Mouse (Mus musculus) small intestine, adult 2 months (tissue): ENCODE measurements at regions not wholly inside any gene's neighbourhood (a gene's known extent, or its start where the extent isn't known, plus 50 kb on each side); places are given as distances from the start of the nearest gene placed in this dataset.

Source experiments
- H3K27ac ChIP-seq: fragments of 200-500 bp; 2 replicates; pipeline ENCODE4 v1.5.1; 2012; ENCODE audit warnings: low read depth, low read length, control low read depth, inconsistent platforms; ENCODE audit not compliant: insufficient read depth
- H3K27me3 ChIP-seq: fragments of 200-500 bp; 2 replicates; pipeline ENCODE4 v1.6.1; 2012; ENCODE audit warnings: mild to moderate bottlenecking, moderate library complexity, low read length, inconsistent platforms; ENCODE audit not compliant: control insufficient read depth, insufficient read depth
- H3K36me3 ChIP-seq: fragments of 200-500 bp; 2 replicates; pipeline ENCODE4 v1.6.1; 2012; ENCODE audit warnings: mild to moderate bottlenecking, low read length, control low read depth, inconsistent platforms; ENCODE audit not compliant: control insufficient read depth, insufficient read depth
- H3K4me1 ChIP-seq: fragments of 200-500 bp; 2 replicates; pipeline ENCODE4 v1.6.1; 2012; ENCODE audit warnings: low read length, inconsistent platforms, mixed read lengths; ENCODE audit not compliant: control insufficient read depth, insufficient read depth, insufficient read length
- H3K4me3 ChIP-seq: fragments of 200-500 bp; 2 replicates; pipeline ENCODE4 v1.5.1; 2012; ENCODE audit warnings: low read depth, mild to moderate bottlenecking, control low read depth, inconsistent platforms, low read length, moderate library complexity
- CTCF ChIP-seq: fragments of 200-500 bp; IDR thresholded peaks from 2 replicates; pipeline ENCODE4 v1.5.1; 2012; ENCODE audit warnings: low read depth, mild to moderate bottlenecking, control low read depth, inconsistent platforms, low read length, moderate library complexity, mixed read lengths; ENCODE audit not compliant: insufficient replicate concordance, insufficient read length; ENCODE audit errors: extremely low read depth
- POLR2A ChIP-seq: fragments of 200-500 bp; IDR thresholded peaks from 2 replicates; pipeline ENCODE4 v1.6.1; 2012; ENCODE audit warnings: low read depth, mild to moderate bottlenecking, control low read depth, inconsistent platforms, low read length, moderate library complexity
- WGBS: fragments of 180-500 bp; shearing (Covaris S2); methylation state at CpG from one replicate; pipeline ENCODE4 v1.1.7; 2018; 5-methylcytosine and 5-hydroxymethylcytosine counted together

DNA sequence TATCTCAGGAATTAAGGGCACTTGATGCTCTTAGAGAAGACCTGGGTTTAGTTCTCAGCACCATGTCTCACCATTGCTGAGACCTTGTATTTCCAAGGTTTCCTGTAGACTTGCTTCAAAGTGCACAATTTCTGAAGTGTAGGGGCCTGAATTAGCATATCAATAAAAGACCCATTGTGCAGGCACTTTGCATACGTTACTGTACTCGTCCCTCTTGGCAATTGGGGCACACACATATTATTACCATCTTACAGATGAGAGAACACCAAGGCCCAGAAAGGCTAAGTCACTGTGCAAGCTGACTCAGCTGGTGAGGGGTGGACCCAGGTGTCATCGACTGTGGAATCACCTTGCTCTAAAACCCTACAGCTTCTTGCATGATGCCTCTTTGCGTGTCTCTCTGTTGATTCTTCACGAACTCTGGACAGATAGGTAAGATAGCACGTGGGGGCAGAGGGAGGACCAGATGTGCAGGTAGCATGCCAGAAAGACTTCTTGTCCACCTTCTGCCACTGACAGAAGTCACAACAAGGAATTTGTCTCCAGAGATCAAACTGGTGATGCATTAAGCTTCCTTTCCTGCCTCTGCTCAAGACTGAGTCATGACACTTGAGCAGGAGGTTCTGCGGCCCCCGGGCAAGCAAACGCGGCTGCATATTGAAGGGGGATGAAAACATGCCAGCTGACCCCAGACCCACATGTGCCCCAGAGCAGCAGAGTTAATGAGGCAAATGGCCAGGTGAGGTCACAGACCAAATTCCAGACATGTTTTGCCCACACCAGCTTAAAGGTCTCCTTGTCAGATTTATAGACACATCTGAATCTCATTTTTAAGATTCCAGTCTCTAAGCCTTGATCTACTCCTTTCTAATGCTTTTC is 167.7 kb upstream of the Tut7 start:
- TF ChIP-seq POLR2A = no peak
- no peak for TF ChIP-seq CTCF
- H3K36me3 ChIP-seq = no peaks in the 10 kb centered on the region
- H3K27me3 ChIP-seq = no peaks in the 10 kb centered on the region
- H3K4me3 ChIP-seq = no peak overlapping the region
- H3K27ac ChIP-seq = no peak overlapping the region
- WGBS = 69% methylated on average over 10 of the region's 10 CpGs
- no peaks in the 10 kb centered on the region for H3K4me1 ChIP-seq

DNA sequence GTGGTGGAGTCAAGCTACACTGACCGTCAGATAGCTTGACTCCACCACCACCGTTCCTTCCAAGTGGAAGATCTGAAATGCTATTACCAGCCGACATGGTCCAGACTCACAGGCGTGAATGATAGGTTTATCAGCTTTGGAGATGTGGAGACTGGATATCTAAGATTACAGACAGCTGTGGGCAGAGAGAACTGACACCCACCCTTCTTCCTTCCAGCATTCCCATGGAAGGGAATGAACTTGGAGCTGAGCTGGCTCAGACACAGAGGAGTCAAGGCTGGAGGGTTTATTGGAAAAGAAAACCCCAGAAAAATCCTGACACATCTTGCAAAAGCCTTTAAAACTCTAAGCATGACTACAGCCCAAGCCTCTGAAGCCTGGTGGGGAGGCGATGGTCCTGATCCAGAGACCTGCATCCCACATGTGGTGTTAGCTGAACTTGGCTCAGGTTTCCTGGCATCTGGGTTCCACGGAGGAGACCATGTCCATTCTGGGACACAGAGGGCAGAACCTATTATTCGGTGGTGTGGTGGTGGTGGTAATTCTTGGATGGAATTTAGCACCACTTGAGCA is 165.5 kb upstream of the Tut7 start:
- no peak for TF ChIP-seq POLR2A
- no peak for TF ChIP-seq CTCF
- Histone ChIP-seq H3K27ac (no peak overlapping the region), H3K4me1 (no peaks in the 10 kb centered on the region), H3K27me3 (no peaks in the 10 kb centered on the region), H3K36me3 (no peaks in the 10 kb centered on the region), H3K4me3 (no peak overlapping the region)
- WGBS = 81% methylated on average over 7 of the region's 7 CpGs

DNA sequence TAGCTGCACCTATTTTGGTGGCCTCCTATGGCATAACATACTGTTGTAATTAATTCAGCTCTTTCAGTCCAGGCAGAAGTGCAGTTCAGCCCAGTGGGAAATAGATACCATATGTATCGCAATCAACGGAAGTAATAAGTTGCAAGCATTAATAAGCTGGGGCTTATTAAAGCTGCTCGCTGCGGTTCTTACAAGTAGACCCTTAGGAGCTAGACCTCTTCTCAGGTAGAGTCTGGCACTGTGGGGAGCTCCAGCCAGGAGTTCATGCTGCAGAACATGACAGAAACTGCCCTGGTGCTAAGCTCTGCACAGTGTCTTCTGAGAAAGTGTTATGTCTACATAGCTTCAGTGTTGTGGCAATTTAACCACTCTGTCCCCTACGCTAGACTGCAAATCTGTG is 153.5 kb upstream of the Tut7 start:
- no peaks in the 10 kb centered on the region for H3K36me3 ChIP-seq
- WGBS = 92% methylated on average over 5 of the region's 5 CpGs
- no peak overlapping the region for H3K27ac ChIP-seq
- TF ChIP-seq POLR2A (no peak), CTCF (no peak)
- H3K27me3 ChIP-seq = peaks cover 7% of the 10 kb centered on the region
- no peaks in the 10 kb centered on the region for H3K4me1 ChIP-seq
- no peak overlapping the region for H3K4me3 ChIP-seq

DNA sequence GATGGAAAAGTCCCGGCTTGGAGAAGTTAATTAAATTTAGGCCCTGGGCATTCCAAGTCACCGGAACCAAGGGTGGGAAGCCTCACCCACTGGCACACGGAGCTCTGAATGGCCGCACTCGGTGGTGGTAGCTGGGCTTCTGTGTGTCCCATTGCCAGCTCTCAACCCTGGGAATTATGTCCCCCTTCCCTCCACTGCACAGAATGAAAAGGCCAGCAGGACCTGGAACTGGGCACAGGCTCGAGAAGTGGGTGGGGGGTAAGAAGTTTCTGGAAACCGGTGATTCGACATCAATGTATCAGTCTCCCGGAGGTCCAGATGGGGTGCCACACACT is 149.1 kb upstream of the Tut7 start:
- H3K27me3 ChIP-seq = peaks cover 8% of the 10 kb centered on the region
- 75% methylated on average over 9 of the region's 9 CpGs for WGBS
- TF ChIP-seq POLR2A (no peak), CTCF (no peak)
- H3K4me1 ChIP-seq = no peaks in the 10 kb centered on the region
- no peak overlapping the region for H3K27ac ChIP-seq
- no peaks in the 10 kb centered on the region for H3K36me3 ChIP-seq
- no peak overlapping the region for H3K4me3 ChIP-seq

DNA sequence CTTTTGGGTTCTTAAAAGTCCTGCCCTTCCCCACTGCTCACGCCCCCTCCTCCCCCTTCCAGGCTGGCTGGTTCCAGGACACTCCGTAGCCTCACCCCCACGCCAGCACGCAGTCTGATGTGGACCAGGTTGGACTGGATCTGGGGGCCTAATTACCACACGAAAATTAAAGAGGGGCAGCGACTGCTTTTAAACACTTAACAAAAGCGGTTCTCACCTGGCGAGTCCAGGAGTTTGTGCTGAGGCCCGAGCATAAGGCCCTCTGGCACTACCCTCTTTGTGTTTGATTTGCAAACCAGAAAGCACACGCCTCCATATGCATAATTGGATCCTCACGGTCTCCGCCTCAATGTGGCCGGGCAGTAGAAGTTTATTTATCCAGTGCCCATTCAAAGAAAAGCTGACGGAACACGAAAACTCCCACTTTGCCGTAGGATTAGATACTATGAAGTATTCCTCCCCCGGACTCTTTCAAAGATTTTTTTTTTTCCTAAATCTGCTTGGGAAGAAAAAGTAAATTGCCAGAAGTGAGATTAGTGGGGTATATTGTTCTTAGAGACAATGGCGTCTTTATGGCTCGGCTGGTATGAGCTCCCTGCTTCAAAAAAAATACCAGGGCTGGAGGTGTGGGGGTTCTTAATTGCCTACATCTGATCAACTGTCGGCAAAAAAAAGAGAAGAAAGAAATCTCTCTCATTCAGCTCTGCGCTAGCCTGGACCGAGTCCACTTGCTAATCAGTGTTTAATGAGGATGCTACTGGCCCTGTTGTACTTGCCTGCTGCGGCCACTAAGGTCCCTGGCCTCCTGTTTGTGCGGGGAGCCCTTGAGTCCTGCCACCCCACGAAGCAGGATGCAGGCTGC is 148.5 kb upstream of the Tut7 start:
- H3K27ac ChIP-seq = no peak overlapping the region; the same call in 1 of the 2 replicates
- no peaks in the 10 kb centered on the region for H3K36me3 ChIP-seq
- no peaks in the 10 kb centered on the region for H3K4me1 ChIP-seq
- H3K4me3 ChIP-seq = no peak overlapping the region
- TF ChIP-seq POLR2A = no peak
- TF ChIP-seq CTCF = no peak
- peaks cover 8% of the 10 kb centered on the region for H3K27me3 ChIP-seq
- 14% methylated on average over 25 of the region's 25 CpGs for WGBS

DNA sequence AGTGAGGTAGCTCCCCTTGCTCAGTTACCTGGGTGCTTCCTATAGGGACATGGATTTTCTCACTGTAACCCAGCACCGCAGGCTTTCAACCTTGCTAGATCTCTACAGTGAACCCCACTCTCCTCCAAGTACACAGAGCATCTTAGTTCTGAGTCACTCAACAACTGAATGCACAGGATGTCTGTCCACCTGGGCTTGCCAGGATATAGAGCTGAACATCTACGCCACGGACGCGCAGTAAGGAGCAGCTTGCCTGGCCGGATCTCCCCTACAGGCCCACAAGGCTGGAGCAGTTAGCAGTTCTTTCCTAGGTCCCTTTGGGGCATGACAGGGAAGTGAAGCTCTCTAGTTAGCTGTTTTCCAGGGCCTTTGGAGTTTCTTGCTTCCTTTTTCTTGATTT is 147.5 kb upstream of the Tut7 start:
- TF ChIP-seq CTCF (no peak), POLR2A (no peak)
- WGBS = 75% methylated on average over 6 of the region's 6 CpGs
- Histone ChIP-seq H3K27me3 (peaks cover 8% of the 10 kb centered on the region), H3K27ac (no peak overlapping the region), H3K4me3 (no peak overlapping the region), H3K36me3 (no peaks in the 10 kb centered on the region), H3K4me1 (no peaks in the 10 kb centered on the region)

DNA sequence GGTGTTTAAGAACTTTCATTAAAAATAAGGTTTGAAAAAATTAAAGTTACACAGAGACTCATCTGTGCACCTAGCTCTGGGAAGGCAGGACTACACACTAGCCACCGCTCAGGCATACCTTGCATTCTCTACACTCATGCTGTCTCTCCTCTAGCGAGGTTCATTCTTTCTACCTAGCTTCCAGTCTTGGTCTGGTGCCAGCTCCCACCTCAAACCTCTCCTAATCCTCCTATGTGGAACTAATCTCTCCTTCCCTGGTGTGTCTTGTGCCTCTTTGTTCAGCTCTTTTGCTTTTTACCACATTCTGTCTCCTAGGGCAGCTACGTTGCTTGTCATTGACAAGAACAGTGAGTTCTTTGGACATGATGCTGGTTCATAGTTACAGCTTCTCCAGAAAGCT is 146.5 kb upstream of the Tut7 start:
- TF ChIP-seq CTCF (no peak), POLR2A (no peak)
- WGBS = 71% methylated on average over 3 of the region's 3 CpGs
- Histone ChIP-seq H3K4me1 (no peaks in the 10 kb centered on the region), H3K27me3 (peaks cover 8% of the 10 kb centered on the region), H3K4me3 (no peak overlapping the region), H3K36me3 (no peaks in the 10 kb centered on the region), H3K27ac (no peak overlapping the region)
